Mouse (Mus musculus) common myeloid progenitor, adult 5-6 weeks (primary cell): ENCODE measurements at regions not wholly inside any gene's neighbourhood (a gene's known extent, or its start where the extent isn't known, plus 50 kb on each side); places are given as distances from the start of the nearest gene placed in this dataset.
A peak's percentile ranks its signal among the peaks of the same experiment; 100 is the strongest.
"Not testable (repeated sequence)": the region's sequence is repeated elsewhere in the genome, so short reads cannot be mapped to it uniquely, and the experiment has no call there.

Experiments used
- ATAC-seq: replicated peaks from 2 replicates; pipeline ENCODE4 v1.8.0; 2016; ENCODE audit warnings: low read depth, mild to moderate bottlenecking, moderate TSS enrichment, inconsistent platforms; ENCODE audit not compliant: poor library complexity, severe bottlenecking

DNA sequence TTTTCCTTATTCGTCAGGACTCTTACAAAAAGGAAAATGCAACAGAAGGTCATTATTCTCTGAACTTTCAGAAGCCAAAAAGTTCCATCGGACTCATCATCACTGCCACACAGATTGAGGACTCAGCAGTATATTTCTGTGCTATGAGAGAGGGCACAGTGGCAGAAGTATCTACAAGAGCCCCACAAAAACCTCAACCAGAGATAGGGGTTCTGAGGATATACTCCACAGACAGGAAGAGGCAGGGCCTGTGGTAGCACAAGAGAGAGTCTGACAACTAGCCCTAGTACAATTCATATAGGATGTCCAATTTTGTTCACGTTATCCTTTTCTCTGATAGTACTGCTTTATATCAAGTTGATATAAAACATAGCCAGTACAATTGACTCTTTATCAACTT is 510.4 kb downstream of the Dad1 start:
- ATAC-seq = peak; percentile 88

DNA sequence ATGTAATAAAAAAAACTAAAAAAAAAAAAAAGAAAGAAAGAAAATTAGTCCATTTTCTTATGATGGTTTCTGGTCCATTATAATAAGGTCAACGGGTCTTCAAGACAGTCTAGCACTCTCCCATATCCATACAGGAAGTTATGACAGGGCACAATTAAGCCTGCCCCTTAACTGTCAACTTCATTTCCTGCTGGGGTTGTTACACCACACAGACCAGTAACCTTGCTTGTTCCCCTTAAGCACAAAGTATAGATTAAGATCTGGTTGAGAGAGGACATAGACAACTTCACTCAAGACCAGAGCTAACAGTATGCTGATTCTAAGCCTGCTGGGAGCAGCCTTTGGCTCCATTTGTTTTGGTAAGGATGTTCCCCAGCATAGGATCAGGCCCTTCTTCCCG is 511.0 kb downstream of the Dad1 start:
- peak; percentile 81 for ATAC-seq

GRCm38 (mm10) chr14:53741246-53741645 is 512.7 kb downstream of the Dad1 start:
- ATAC-seq = peak; percentile 58

GRCm38 (mm10) chr14:53737962-53738361 is 515.9 kb downstream of the Dad1 start:
- peak; percentile 92 for ATAC-seq

- ATAC-seq = not testable (repeated sequence)
Observed at GRCm38 (mm10) chr14:53736274-53736673, 517.6 kb downstream of the Dad1 start.

DNA sequence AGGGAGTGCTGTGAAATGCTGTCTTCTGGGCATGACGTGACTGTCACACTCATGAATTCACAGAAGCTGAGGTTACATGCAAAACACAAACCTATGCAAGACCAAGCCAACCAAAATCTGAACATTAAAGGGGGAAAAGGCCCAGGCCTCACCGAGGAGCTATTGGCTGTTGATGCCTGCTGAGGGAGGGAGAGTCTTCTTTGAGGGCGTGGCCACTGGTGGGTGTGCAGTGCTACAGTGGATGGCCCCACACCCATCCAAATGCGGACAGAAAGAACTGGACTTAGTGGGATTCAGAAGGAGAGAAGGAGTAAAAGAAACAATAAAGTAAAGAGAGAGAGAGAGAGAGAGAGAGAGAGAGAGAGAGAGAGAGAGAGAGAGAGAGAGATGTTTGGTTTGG is 522.3 kb downstream of the Dad1 start:
- ATAC-seq = not testable (repeated sequence)

DNA sequence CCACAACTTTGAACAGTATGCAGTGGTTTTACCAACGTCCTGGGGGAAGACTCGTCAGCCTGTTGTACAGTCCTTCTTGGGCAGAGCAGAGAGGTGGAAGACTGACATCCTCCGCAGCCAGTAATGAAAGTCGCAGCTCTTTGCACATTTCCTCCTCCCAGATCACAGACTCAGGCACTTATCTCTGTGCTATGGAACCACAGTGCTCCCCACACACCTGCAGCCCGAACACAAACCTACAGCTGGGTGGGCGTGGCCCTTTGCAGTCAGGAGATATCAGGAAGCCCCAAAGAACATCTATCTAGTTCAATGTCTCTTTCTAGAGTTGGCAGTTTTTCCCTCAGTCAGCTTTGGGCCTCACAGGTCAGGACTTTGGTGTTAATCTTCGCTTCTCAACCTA is 524.0 kb downstream of the Dad1 start:
- not testable (repeated sequence) for ATAC-seq

DNA sequence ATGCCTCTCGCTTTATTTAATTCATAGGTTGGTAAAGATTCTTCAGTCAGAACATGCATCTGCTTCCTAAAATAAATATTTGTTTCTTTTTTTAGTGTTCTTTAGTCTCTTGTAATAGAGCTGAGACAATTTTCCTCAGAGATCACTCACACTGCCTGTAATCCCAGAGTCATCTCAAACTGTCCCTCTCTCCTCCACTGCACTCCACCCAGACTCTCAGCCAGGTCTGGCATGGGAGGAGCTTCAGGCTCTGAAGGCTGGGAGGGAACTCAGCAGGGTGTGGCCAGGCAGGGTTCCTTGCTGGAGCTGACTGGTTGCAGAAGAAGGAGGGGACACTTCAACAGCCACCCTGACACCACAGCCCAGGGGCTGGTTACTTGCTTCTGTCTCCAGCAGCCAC is 524.8 kb downstream of the Dad1 start:
- ATAC-seq = peak; percentile 57; the same call in 1 of the 2 replicates

- 0 out of 2 replicates have a peak, but pooled peaks have one; percentile 46 for ATAC-seq
Observed at GRCm38 (mm10) chr14:53726914-53727313, 527.0 kb downstream of the Dad1 start.

GRCm38 (mm10) chr14:53723611-53724010 is 530.3 kb downstream of the Dad1 start:
- not testable (repeated sequence) for ATAC-seq

DNA sequence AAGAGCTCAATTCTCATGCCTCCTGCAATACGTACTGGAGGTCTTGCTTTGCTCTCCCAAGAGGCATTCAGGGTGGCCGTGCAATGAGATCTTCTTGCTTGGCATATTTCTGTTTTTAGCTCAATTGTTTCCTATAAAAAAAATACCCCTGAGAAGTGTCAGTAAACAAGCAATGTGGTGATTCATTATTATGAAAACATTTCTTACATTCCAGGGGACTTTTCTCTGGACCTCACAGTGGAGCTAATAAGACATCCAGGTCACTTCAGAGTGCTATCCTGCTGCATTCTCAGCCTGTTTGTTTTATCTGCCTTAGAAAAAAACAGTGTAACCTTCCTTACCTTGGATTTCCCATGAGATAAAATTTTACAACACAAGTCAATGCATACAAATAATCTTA is 532.0 kb downstream of the Dad1 start:
- ATAC-seq = not testable (repeated sequence)

DNA sequence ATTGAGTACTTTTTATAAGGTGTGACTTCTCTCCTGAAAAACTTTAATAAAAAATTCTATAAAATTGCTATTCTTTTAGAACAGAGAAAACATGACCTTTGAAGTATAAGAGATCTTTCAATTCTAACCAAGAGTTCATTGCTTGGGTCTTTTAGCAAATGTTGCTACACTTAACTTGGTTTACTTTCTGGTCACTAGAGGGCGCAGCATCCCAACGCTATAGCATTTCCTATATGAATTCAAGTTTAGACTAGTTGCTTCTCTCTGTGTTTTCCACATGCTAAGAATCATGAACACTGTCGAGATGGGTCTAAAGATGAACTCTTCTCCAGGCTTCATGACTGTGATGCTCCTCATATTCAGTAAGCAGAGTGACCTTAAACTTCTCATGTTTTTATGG is 544.3 kb downstream of the Dad1 start:
- peak; percentile 94 for ATAC-seq

GRCm38 (mm10) chr14:53704351-53704750 is 549.6 kb downstream of the Dad1 start:
- not testable (repeated sequence) for ATAC-seq

DNA sequence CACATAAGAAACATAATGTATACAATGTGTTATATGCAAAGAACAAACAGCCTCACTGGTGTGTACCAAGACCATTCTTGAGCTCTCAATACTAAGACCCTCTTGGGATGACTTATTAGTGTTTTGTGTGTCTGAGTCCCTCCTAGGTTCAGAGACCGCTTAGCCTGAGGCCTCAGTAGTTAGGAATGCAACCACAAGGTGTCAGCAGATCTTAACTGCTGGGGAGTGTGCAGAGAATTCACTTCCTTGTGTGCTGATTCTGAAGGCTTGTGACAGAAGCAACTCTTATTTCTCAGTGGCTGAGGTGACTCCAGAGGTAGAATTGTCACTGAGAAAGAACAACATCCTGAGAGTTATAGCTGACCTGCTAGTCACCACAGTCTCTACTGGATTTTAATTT is 550.3 kb downstream of the Dad1 start:
- peak; percentile 87 for ATAC-seq

DNA sequence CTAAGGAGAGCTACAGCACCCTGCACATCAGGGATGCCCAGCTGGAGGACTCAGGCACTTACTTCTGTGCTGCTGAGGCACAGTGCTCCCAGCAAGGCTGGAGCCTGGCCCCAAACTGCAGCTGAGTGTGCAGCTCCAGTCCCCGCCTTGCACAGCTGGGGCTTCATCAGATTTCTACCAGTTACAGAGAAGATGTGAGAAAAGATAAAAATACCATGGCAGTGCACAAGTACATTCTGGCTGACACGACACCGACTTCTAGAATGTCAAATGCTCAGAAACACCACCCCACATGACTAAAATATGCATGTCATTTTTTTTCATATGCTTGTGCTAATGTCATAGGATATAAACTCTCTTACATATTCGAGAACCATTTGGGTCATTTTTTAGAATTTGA is 569.8 kb downstream of the Dad1 start:
- not testable (repeated sequence) for ATAC-seq

GRCm38 (mm10) chr14:53683361-53684015 is 570.4 kb downstream of the Dad1 start:
- peak; percentile 85 for ATAC-seq

GRCm38 (mm10) chr14:53682679-53683078 is 571.2 kb downstream of the Dad1 start:
- peak; percentile 46; the same call in 1 of the 2 replicates for ATAC-seq

DNA sequence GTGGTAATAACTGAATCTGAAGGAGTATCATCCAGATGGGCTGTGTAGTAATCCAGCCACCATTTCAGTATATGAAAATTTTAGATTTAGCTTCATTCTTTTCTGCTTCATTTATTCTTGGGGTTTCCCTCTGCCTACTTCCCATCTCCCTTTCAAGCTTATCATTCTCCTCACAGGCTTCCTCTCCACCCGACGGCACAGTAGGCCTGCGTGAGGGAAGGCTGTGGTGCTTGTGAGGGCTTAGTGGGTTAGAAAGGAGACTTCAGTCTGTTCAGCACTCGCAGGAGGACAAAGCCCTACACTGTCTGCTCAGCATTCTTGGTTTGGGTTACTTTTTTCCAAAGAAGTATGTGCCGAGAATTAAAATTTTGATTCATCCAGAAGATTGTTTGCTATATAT is 572.6 kb downstream of the Dad1 start:
- ATAC-seq = peak; percentile 91

DNA sequence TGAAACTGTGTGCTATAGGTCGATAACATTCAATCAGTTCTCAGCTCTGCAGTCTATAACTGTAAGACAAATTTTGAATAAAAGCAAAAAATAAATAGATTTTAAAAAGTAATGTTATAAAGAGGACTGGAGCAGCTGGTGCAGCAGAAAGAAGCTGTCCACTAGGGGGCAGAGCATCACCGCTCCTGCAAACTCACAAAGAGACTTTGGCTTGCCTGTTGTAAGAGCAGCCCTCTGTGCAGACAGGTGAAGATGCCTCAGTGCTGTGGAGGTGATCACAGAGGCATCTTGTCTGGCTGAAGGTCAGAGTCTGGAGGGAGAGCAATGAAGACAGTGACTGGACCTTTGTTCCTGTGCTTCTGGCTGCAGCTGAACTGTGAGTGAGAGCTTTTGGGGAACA is 588.2 kb downstream of the Dad1 start:
- ATAC-seq = peak; percentile 83

GRCm38 (mm10) chr14:53662700-53663355 is 591.1 kb downstream of the Dad1 start:
- ATAC-seq = not testable (repeated sequence)

DNA sequence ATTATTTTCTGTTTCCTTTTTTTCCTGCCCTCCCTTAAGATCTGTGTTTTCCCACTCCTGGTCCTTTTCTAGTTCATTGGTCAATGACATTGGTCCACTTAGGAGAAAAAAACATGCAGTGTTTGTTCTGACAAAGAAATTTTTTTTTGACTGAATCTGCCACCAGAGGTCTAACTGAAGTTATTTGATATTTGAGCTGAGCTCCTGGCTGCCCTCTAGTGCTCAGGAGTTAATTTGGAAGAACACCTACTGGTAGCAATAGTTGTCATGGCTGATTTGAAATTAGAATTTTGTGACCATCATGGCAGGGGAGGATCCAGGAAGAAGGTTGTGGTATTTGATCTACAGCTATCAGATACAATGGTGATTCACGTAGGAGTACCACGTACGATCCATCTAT is 599.2 kb downstream of the Dad1 start:
- ATAC-seq = peak; percentile 81

DNA sequence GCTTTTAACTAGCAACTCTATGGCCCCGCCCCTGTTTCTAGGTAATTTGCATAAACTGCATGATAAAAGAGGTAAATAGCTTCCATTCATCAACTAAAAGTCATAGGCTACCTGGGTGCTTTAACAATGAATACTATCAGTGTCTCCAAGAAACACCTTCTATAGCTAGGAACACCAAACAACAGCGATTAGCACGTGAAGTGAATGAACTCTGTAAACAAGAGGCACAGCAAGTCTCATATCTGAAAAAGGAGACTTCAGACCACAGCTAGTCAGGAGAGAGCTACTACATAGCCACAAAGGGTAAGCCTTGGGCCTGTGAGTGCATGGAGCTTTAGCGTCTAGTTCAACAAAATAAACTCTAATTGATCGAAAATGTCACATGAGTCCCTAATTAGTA is 602.8 kb downstream of the Dad1 start:
- ATAC-seq = not testable (repeated sequence)
